Mouse (Mus musculus) kidney, adult 2 months (tissue): ENCODE measurements around the gene Nup205.

Experiments used
- CTCF ChIP-seq: fragments of 200-500 bp; conservative IDR thresholded peaks from 2 replicates; pipeline ENCODE4 v1.5.1; 2011; ENCODE audit warnings: low read depth, mild to moderate bottlenecking, control low read depth, low read length, moderate library complexity, mixed read lengths; ENCODE audit not compliant: insufficient read depth, insufficient read length
- POLR2A ChIP-seq: fragments of 200-500 bp; IDR thresholded peaks from one replicate; pipeline ENCODE4 v1.6.1; 2011; ENCODE audit warnings: low read depth, low read length, control low read depth

DNA sequence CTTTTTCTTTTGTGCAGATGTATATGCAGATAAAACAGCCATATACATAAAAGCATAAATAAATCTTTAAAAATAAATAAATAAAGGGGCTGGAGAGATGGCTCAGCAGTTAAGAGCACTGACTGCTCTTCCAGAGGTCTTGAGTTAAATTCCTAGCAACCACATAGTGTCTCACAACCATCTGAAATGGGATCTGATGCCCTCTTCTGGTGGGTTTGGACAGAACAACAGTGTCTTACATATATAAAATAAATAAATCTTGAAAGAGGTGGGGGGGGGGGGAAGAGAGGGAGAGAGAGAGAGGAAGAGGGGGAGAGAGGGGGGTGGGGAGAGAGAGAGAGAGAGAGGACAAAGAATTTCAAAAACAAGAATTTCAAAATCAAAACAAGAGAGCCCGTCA is 36.9 kb upstream of the Nup205 start:
- no peak for TF ChIP-seq CTCF
- no peak for TF ChIP-seq POLR2A
